Mouse (Mus musculus) midbrain, embryonic 16.5 days (tissue): ENCODE data around the gene 3830406C13Rik. TPM values are rescaled to one million over a fixed set of nuclear protein-coding genes. Genes with fewer than 3 reads are reported as not detected.

Source experiments
- ATAC-seq: fragments of 200-750 bp; cut with Nextera tagmentation; 2 replicates; pipeline ENCODE4 v1.8.0; 2017; ENCODE audit warnings: moderate TSS enrichment
- H3K27ac ChIP-seq: fragments of 300-500 bp; sonication (generic); 2 replicates; pipeline ENCODE4 v1.5.1; 2014; ENCODE audit warnings: mild to moderate bottlenecking, low read length, mixed read lengths
- H3K27me3 ChIP-seq: fragments of 300-500 bp; sonication (generic); 2 replicates; pipeline ENCODE4 v1.6.1; 2014; ENCODE audit warnings: low read depth, low read length, mixed read lengths; ENCODE audit not compliant: control insufficient read depth, insufficient read depth
- H3K36me3 ChIP-seq: fragments of 300-500 bp; sonication (generic); 2 replicates; pipeline ENCODE4 v1.6.1; 2014; ENCODE audit warnings: mild to moderate bottlenecking, low read length, moderate library complexity, mixed read lengths; ENCODE audit not compliant: control insufficient read depth, insufficient read depth
- H3K4me1 ChIP-seq: fragments of 300-500 bp; sonication (generic); 2 replicates; pipeline ENCODE4 v1.6.1; 2014; ENCODE audit warnings: mild to moderate bottlenecking, low read length, mixed read lengths; ENCODE audit not compliant: control insufficient read depth, insufficient read depth
- H3K4me2 ChIP-seq: fragments of 300-500 bp; sonication (generic); 2 replicates; pipeline ENCODE4 v1.6.1; 2014; ENCODE audit warnings: mild to moderate bottlenecking, low read length, mixed read lengths
- H3K4me3 ChIP-seq: fragments of 300-500 bp; sonication (generic); 2 replicates; pipeline ENCODE4 v1.5.1; 2014; ENCODE audit warnings: low read depth, mild to moderate bottlenecking, low read length, moderate library complexity, mixed read lengths
- H3K9ac ChIP-seq: fragments of 300-500 bp; sonication (generic); 2 replicates; pipeline ENCODE4 v1.6.1; 2014; ENCODE audit warnings: low read depth, low read length, mixed read lengths
- H3K9me3 ChIP-seq: fragments of 300-500 bp; sonication (generic); replicated peaks from 2 replicates; pipeline ENCODE4 v1.6.1; 2014; ENCODE audit warnings: mild to moderate bottlenecking, low read length, mixed read lengths; ENCODE audit not compliant: control insufficient read depth, poor library complexity, severe bottlenecking
- WGBS: fragments of 180-500 bp; shearing (Covaris S2); extraction: QIAGEN DNeasy Blood & Tissue Kit; methylation state at CpG from one replicate; pipeline ENCODE4 v1.1.7; 2014; 5-methylcytosine and 5-hydroxymethylcytosine counted together
- polyA plus RNA-seq: library from polyadenylated mRNA; unstranded; fragments of >200 nt; fragmentation: Nextera tagmentation; extraction: Ambion mirVana; gene quantifications from 2 replicates; pipeline ENCODE4 v1.2.1, GENCODE M21; 2015

3830406C13Rik gene
- polyA plus RNA-seq, 1 experiment from 2014 or later = 40.1 TPM

DNA sequence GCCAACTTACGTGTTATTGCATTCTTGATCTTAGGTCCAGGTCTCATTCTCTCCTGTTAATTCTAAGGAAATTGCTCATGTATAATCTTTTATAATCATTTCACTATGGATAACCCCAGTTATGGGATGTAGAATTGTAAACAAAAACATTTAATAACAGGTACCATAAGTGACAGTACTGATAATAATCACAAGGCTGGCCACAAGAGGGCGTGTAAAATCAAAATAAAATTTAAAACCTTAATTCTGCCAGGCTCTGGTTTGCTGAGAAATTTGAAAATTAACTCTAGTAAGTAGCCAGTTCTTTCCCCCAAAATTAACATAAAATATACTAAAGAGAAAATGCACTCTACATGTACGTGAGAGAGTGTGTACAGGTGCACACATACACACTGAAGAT lies 16.7 kb downstream of the 3830406C13Rik start:
- Histone ChIP-seq H3K9ac (no peak overlapping the region), H3K4me2 (no peak overlapping the region), H3K4me3 (no peak overlapping the region), H3K9me3 (no peaks in the 10 kb centered on the region), H3K36me3 (no peaks in the 10 kb centered on the region; the same call in 1 of the 2 replicates), H3K27ac (no peak overlapping the region), H3K27me3 (no peaks in the 10 kb centered on the region), H3K4me1 (no peaks in the 10 kb centered on the region)
- WGBS = 61% methylated on average over 3 of the region's 3 CpGs
- no peak for ATAC-seq

- Histone ChIP-seq H3K27me3 (no peaks in the 10 kb centered on the region), H3K27ac (no peak overlapping the region), H3K4me3 (no peak overlapping the region), H3K36me3 (no peaks in the 10 kb centered on the region), H3K9ac (no peak overlapping the region), H3K4me2 (no peak overlapping the region), H3K4me1 (no peaks in the 10 kb centered on the region), H3K9me3 (no peaks in the 10 kb centered on the region)
- no peak for ATAC-seq
- WGBS = 57% methylated on average over 2 of the region's 2 CpGs
Measured at GRCm38 (mm10) chr14:12303106-12303505, 19.1 kb downstream of the 3830406C13Rik start.

DNA sequence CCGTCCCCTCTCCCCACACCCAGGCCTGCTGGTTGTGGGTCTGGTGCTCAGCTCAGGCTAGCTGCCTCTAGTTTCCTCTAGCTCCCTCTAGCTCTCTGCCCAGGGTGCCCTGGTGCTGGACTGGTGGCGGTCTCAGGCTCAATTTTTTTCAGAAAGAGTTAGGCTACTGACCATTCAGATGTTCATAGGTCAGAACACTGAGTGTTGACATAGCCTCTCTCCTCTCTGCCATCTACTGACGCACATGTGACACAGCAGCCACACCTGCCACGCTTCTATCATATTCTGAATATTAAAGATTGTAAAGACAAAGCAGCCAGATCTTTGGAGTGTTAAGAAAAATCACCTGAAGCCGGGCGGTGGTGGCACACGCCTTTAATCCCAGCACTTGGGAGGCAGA lies 49.6 kb downstream of the 3830406C13Rik start:
- WGBS = 82% methylated on average over 7 of the region's 7 CpGs
- ATAC-seq = no peak
- Histone ChIP-seq H3K4me1 (peaks cover 3% of the 10 kb centered on the region; the same call in 1 of the 2 replicates), H3K27ac (no peak overlapping the region), H3K4me3 (no peak overlapping the region), H3K27me3 (peaks cover 48% of the 10 kb centered on the region), H3K9ac (no peak overlapping the region), H3K9me3 (no peaks in the 10 kb centered on the region), H3K36me3 (no peaks in the 10 kb centered on the region), H3K4me2 (no peak overlapping the region)

GRCm38 (mm10) chr14:12334925-12335324 lies 51.0 kb downstream of the 3830406C13Rik start:
- Histone ChIP-seq H3K4me2 (no peak overlapping the region), H3K9me3 (no peaks in the 10 kb centered on the region), H3K27me3 (peaks cover 54% of the 10 kb centered on the region), H3K27ac (no peak overlapping the region), H3K4me3 (no peak overlapping the region), H3K36me3 (no peaks in the 10 kb centered on the region), H3K9ac (no peak overlapping the region), H3K4me1 (peaks cover 3% of the 10 kb centered on the region; the same call in 1 of the 2 replicates)
- WGBS = 64% methylated on average over 7 of the region's 7 CpGs
- ATAC-seq = no peak

GRCm38 (mm10) chr14:12337421-12337997 lies 53.5 kb downstream of the 3830406C13Rik start:
- ATAC-seq = no peak
- Histone ChIP-seq H3K4me2 (no peak overlapping the region), H3K27ac (no peak overlapping the region)

GRCm38 (mm10) chr14:12337998-12338809 lies 54.2 kb downstream of the 3830406C13Rik start:
- H3K27me3 ChIP-seq = peaks cover 64% of the 10 kb centered on the region
- no peaks in the 10 kb centered on the region for H3K9me3 ChIP-seq

More at GRCm38 (mm10) chr14:12337421-12337997, 53.5 kb downstream of the 3830406C13Rik start:
- H3K9ac ChIP-seq = no peak overlapping the region
- H3K36me3 ChIP-seq = no peaks in the 10 kb centered on the region
- H3K4me1 ChIP-seq = peaks cover 5% of the 10 kb centered on the region; the same call in 1 of the 2 replicates
- no peak overlapping the region for H3K4me3 ChIP-seq
- H3K9me3 ChIP-seq = no peaks in the 10 kb centered on the region
- H3K27me3 ChIP-seq = peaks cover 59% of the 10 kb centered on the region
- WGBS = 3% methylated on average over 8 of the region's 8 CpGs

GRCm38 (mm10) chr14:12338811-12339565 lies 55.0 kb downstream of the 3830406C13Rik start:
- no peaks in the 10 kb centered on the region for H3K9me3 ChIP-seq
- no peaks in the 10 kb centered on the region for H3K36me3 ChIP-seq
- no peak overlapping the region for H3K4me2 ChIP-seq
- H3K27me3 ChIP-seq = peaks cover 69% of the 10 kb centered on the region
- no peak overlapping the region for H3K9ac ChIP-seq
- ATAC-seq = no peak
- H3K4me1 ChIP-seq = peaks cover 5% of the 10 kb centered on the region; the same call in 1 of the 2 replicates
- WGBS = 2% methylated on average over 10 of the region's 10 CpGs
- H3K27ac ChIP-seq = no peak overlapping the region
- H3K4me3 ChIP-seq = no peak overlapping the region

More at GRCm38 (mm10) chr14:12337998-12338809, 54.2 kb downstream of the 3830406C13Rik start:
- 0 out of 2 replicates have a peak overlapping the region, but pooled peaks have one; percentile 16 for H3K4me2 ChIP-seq
- no peaks in the 10 kb centered on the region for H3K36me3 ChIP-seq
- no peak overlapping the region for H3K27ac ChIP-seq
- no peak overlapping the region for H3K9ac ChIP-seq
- peaks cover 5% of the 10 kb centered on the region; the same call in 1 of the 2 replicates for H3K4me1 ChIP-seq
- H3K4me3 ChIP-seq = no peak overlapping the region
- peak; percentile 39 for ATAC-seq
- WGBS = 3% methylated on average over 16 of the region's 16 CpGs

GRCm38 (mm10) chr14:12340238-12341074 lies 56.5 kb downstream of the 3830406C13Rik start:
- peaks cover 8% of the 10 kb centered on the region; the same call in 1 of the 2 replicates for H3K4me1 ChIP-seq
- no peaks in the 10 kb centered on the region for H3K9me3 ChIP-seq
- H3K4me3 ChIP-seq = no peak overlapping the region
- peaks cover 69% of the 10 kb centered on the region for H3K27me3 ChIP-seq
- no peak overlapping the region; the same call in 1 of the 2 replicates for H3K4me2 ChIP-seq
- WGBS = under 1% methylated on average over 19 of the region's 19 CpGs
- ATAC-seq = no peak
- no peak overlapping the region for H3K9ac ChIP-seq
- no peaks in the 10 kb centered on the region for H3K36me3 ChIP-seq
- no peak overlapping the region for H3K27ac ChIP-seq
